Mouse (Mus musculus): ENCODE data around the gene Btbd8.

The Btbd8 gene

DNA sequence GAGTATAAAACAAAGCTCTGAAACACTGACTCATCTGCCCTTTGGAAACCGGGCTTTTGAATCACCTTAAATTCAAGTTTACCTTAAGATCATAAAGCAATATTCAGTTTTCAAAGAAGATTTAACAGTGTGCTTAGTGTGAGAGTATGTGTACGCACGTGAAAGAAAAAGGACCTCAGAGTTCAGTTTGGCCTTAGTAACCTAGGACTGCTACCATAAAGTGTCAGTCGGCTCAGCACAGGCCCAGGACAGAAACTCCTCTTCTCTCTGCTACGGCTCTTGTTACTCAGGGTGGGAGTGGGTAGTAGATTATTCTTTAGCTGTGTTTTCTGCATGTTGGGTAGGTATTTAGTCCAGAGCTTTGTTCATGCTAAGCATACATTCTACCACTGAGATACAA lies 11.8 kb downstream of the Btbd8 start:
- no peak for DNase-seq (ENCODE audit: low spot score in 2 of 2)

DNA sequence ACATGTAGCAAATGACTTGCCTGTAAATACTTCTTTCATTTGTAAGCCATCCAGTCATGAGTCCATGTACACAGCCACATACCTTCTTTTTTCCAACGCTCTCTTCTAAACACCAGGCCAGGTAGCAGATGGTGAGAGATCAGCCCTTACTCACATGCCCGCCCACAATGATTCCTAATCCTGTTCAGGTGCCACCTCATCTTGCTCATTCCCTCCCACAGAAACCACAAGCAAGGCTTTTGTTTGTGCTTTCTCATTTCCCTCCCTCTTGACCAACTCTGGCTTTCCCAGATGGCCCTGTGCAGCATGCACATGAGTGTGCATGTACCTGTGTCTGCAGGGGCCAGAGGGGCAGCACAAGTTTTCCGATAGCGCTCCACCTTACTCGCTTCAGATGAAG lies 12.5 kb downstream of the Btbd8 start:
- no peak for DNase-seq (ENCODE audit: low spot score in 2 of 2)

- DNase-seq (ENCODE audit: low spot score in 2 of 2): no peak
Measured at GRCm38 (mm10) chr5:107462147-107463076, 24.6 kb downstream of the Btbd8 start.

DNA sequence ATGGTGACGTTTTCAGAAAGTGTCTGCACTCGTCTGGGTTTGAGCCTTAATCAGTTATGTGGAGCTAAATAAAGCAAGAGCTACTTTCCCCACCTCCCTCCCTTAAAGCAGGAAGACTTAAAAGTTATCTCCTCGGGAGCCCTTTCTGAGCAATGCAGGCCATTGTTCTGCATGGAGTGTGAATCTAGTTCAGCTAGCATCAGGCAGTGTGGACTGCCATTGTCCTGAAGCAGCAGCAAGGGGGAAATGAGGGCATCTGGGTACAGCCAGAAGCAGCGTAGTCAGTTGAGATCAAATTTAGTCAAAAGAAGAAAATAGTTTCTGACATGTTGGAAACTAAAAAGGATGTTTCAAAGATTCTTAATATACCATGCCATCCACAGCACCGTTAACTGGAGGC lies 28.7 kb downstream of the Btbd8 start:
- DNase-seq (ENCODE audit: low spot score in 2 of 2): no peak

DNA sequence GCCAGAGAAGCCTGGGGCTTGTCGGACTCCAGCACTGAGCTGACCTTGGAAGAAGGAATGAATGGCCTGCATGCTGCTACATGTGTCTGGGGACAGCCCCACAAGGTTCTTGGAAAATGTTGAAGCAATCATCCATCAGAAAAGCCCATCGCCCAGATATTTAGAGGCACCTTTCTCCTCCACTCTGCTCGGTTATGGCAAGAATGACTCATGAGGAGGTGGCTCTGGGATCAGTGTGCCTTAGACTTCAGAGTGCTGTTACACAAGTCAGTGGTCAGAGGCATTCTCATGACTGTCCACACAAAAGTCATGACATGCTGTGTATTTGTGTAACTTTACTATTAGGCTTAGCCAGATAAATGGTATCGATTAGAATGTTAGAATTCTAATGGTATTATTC lies 29.3 kb downstream of the Btbd8 start:
- DNase-seq (ENCODE audit: low spot score in 2 of 2): no peak

- no peak for DNase-seq (ENCODE audit: low spot score in 2 of 2)
Measured at GRCm38 (mm10) chr5:107470600-107471329, 33.0 kb downstream of the Btbd8 start.

- no peak for DNase-seq (ENCODE audit: low spot score in 2 of 2)
Measured at GRCm38 (mm10) chr5:107480194-107480593, 42.4 kb downstream of the Btbd8 start.

DNA sequence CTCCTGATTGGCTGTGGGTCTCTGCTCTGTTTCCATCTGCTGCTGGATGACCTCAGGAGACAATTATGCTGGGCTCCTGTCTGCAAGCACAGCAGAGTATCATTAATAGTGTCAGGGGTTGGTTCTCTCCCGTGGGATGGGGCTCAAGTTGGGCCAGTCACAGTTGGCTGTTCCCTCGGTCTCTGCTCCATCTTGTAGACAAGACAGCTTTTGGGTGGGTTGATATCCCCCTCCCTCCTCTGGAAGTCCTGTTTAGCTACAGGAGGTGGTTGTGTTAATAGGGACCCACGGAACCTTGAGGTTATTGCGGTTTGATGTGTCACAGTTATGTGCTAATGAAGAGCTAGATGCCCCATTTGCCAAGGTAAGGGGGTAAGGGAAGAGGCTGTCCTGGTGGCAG lies 51.2 kb downstream of the Btbd8 start:
- DNase-seq (ENCODE audit: low spot score in 2 of 2): no peak

- no peak for DNase-seq (ENCODE audit: low spot score in 2 of 2)
Measured at GRCm38 (mm10) chr5:107491036-107491435, 53.2 kb downstream of the Btbd8 start.

- DNase-seq (ENCODE audit: low spot score in 2 of 2): no peak
Measured at GRCm38 (mm10) chr5:107492471-107492870, 54.7 kb downstream of the Btbd8 start.

- no peak for DNase-seq (ENCODE audit: low spot score in 2 of 2)
Measured at GRCm38 (mm10) chr5:107494759-107495158, 57.0 kb downstream of the Btbd8 start.

DNA sequence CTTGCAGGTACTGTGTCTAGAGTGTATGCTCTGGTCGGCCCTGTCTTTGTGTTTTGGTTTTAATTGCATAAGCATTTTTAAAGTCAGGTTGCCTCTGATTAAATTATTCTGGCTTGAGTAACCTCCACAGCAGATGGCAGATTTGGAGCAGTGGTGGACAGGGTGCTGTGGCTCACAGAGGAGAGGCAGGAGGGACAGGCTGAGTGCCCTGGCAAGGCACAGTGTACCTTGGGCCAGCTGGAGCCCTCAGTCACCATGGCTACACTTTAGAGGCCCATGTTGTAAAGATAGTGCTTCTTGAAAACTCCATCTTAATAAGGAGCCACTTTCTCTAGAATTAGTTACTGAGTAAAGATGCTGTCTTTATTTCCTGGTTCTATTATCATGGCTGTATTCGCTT lies 58.2 kb downstream of the Btbd8 start:
- DNase-seq (ENCODE audit: low spot score in 2 of 2): no peak

- peak in 1 of 2 experiments; percentile 44 for DNase-seq (ENCODE audit: low spot score in 2 of 2)
Measured at GRCm38 (mm10) chr5:107497519-107498501, 60.0 kb downstream of the Btbd8 start.

DNA sequence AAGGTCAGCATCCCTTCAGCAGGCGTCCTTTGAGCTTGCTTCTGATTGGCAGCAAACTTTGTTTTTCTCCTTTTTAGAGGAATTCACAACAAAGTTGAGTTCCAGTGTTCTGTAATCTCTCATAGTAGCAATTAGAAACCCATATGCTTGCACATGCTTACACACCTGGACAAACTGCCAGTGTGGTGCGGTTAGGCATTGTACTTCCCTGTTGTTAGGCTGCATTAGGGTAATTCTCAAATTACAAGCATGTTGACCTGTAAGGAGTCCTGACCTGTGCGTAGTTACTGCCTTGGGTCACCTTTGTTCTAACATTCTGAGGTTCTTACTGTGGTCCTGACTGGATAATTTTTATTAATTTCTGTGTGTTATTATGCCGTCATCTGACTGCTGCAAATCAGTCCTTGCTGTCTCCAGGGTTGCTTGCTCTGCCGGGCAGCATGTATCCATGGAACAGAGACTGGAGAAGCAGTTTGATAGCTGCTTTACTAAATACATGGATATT lies 61.1 kb downstream of the Btbd8 start:
- DNase-seq (ENCODE audit: low spot score in 2 of 2): no peak

GRCm38 (mm10) chr5:107499891-107500535 lies 62.2 kb downstream of the Btbd8 start:
- DNase-seq (ENCODE audit: low spot score in 2 of 2): no peak

DNA sequence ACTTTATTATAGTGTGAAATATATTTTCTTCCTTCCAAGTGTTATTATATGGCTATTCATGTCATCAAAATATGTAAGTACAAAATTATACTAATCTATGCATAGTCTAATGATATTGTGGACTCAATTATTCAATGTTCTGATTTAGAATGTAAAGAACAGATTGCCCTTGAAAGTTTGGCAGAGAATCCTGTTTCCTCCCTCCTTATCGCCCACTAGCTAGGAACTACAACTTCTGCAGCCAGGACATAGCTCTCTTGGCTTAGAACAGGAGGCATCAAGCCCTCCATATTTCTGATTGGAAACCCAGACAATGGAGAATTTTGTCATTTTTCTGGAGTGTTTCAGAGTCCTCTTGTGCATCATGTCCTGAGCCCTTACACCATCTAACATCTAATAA lies 62.9 kb downstream of the Btbd8 start:
- no peak for DNase-seq (ENCODE audit: low spot score in 2 of 2)

GRCm38 (mm10) chr5:107507321-107507720 lies 69.5 kb downstream of the Btbd8 start, which contains the start of gene Gm42669:
Gene Gm42669, plus strand, starts transcription at chr5:107507621.
- DNase-seq (ENCODE audit: low spot score in 2 of 2): no peak

- DNase-seq (ENCODE audit: low spot score in 2 of 2): no peak
Measured at GRCm38 (mm10) chr5:107510503-107510902, 72.7 kb downstream of the Btbd8 start.

DNA sequence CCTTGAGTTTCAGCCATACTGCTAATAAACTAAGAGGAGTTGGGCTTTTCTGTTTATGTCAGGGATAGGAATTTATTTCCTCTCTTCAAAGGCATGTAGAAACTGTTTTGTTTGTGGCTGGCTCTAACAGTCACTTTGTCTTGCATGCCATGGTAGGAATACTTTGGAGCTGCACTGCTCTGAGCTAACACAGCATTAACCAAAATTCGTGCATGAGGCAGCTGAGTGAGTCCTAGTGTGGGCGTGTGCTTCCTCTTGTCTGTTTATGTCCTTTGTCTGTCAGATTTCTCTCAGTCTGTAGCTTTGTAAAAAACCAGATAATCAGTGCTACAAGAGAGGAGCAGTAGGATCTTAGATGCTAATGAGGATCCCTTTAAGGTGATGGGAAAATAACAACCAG lies 73.5 kb downstream of the Btbd8 start:
- no peak for DNase-seq (ENCODE audit: low spot score in 2 of 2)

GRCm38 (mm10) chr5:107513583-107513982 lies 75.8 kb downstream of the Btbd8 start:
- DNase-seq (ENCODE audit: low spot score in 2 of 2): no peak

GRCm38 (mm10) chr5:107515453-107515852 lies 77.7 kb downstream of the Btbd8 start:
- no peak for DNase-seq (ENCODE audit: low spot score in 2 of 2)
